Mouse (Mus musculus) CH12.LX (cell line): ENCODE data around the gene Ei24. TPM values are rescaled to one million over a fixed set of nuclear protein-coding genes. Genes with fewer than 3 reads are reported as not detected.

ENCODE experiments used
- polyA plus RNA-seq: library from polyadenylated mRNA; unstranded; fragments of >175 nt; gene quantifications from 2 replicates; pipeline ENCODE4 v1.2.1, GENCODE M21; 2012; ENCODE audit warnings: low read depth; ENCODE audit not compliant: insufficient read length
- total RNA-seq, 2 experiments: library from RNA; depleted of rRNA; stranded (reverse); fragments of 300-350 nt in 1 of 2; fragments of >200 nt in 1 of 2; gene quantifications; 2 replicates each; pipeline ENCODE4 v1.2.3; 2012 to 2014

Ei24 gene
- total and polyA plus RNA-seq, 3 experiments = 37.7 to 64.3 (median 57.6) TPM

Other genes with a start within 250 kb of the Ei24 start
- not detected in 2 replicates for gene Gm17689, start 214.8 kb downstream of the Ei24 start, total RNA-seq (2012; rRNA removed)
- not detected in 2 replicates for gene Gm17689, start 214.8 kb downstream of the Ei24 start, total RNA-seq (2014; rRNA removed)
- not detected in 2 replicates for gene Gm17689, start 214.8 kb downstream of the Ei24 start, polyA plus RNA-seq
- gene A630095E13Rik, start 154.0 kb downstream of the Ei24 start, total RNA-seq (2012; rRNA removed) = 0.88 and 1.2 TPM in 2 replicates
- gene A630095E13Rik, start 154.0 kb downstream of the Ei24 start, total RNA-seq (2014; rRNA removed) = 0.39 TPM in 1 of 2 replicates, not detected in the other
- gene A630095E13Rik, start 154.0 kb downstream of the Ei24 start, polyA plus RNA-seq = 0.80 TPM in 1 of 2 replicates, not detected in the other
- not detected in 2 replicates for gene Acrv1, start 104.2 kb downstream of the Ei24 start, total RNA-seq (2012; rRNA removed)
- gene Acrv1, start 104.2 kb downstream of the Ei24 start, total RNA-seq (2014; rRNA removed) = not detected in 2 replicates
- not detected in 2 replicates for gene Acrv1, start 104.2 kb downstream of the Ei24 start, polyA plus RNA-seq
- gene Chek1, start 70.3 kb downstream of the Ei24 start, total RNA-seq (2012; rRNA removed) = 25.6 and 27.1 TPM in 2 replicates
- 75.3 and 92.5 TPM in 2 replicates for gene Chek1, start 70.3 kb downstream of the Ei24 start, total RNA-seq (2014; rRNA removed)
- 88.1 and 93.2 TPM in 2 replicates for gene Chek1, start 70.3 kb downstream of the Ei24 start, polyA plus RNA-seq
- gene Stt3a, start 29.7 kb downstream of the Ei24 start, total RNA-seq (2012; rRNA removed) = 269 and 280 TPM in 2 replicates
- 548 and 559 TPM in 2 replicates for gene Stt3a, start 29.7 kb downstream of the Ei24 start, total RNA-seq (2014; rRNA removed)
- gene Stt3a, start 29.7 kb downstream of the Ei24 start, polyA plus RNA-seq = 388 and 395 TPM in 2 replicates
- gene Fez1, start 24.5 kb upstream of the Ei24 start, total RNA-seq (2012; rRNA removed) = not detected in 2 replicates
- not detected in 2 replicates for gene Fez1, start 24.5 kb upstream of the Ei24 start, total RNA-seq (2014; rRNA removed)
- not detected in 2 replicates for gene Fez1, start 24.5 kb upstream of the Ei24 start, polyA plus RNA-seq